Mouse (Mus musculus): Measurements from ENCODE around the gene Rcc1. TPM values are rescaled to one million over a fixed set of nuclear protein-coding genes. Genes with fewer than 3 reads are reported as not detected.
A peak's percentile ranks its signal among the peaks of the same experiment; 100 is the strongest.
"Not testable (repeated sequence)": the region's sequence is repeated elsewhere in the genome, so short reads cannot be mapped to it uniquely, and the experiment has no call there.

Gene Rcc1
- polyA plus RNA-seq, 1 experiment from 2014 or later, result 92.6 TPM

GRCm38 (mm10) chr4:132309140-132309848 is 44.1 kb downstream of the Rcc1 start:
- 1% methylated on average over 15 of the region's 15 CpGs for WGBS

GRCm38 (mm10) chr4:132308437-132309139 is 44.8 kb downstream of the Rcc1 start:
- Histone ChIP-seq H3K4me2 (peak overlapping the region; percentile 69), H3K4me1 (peaks cover 8% of the 10 kb centered on the region), H3K36me3 (peaks cover 30% of the 10 kb centered on the region), H3K27me3 (no peaks in the 10 kb centered on the region), H3K9me3 (no peaks in the 10 kb centered on the region), H3K27ac (peak overlapping the region; percentile 83), H3K9ac (peak overlapping the region; percentile 85), H3K4me3 (peak overlapping the region; percentile 81)
- peak; percentile 87 for ATAC-seq (ENCODE audit: borderline replicate concordance, extremely low read depth, low FRiP score, low TSS enrichment)
- under 1% methylated on average over 41 of the region's 41 CpGs for WGBS

More at GRCm38 (mm10) chr4:132309140-132309848, 44.1 kb downstream of the Rcc1 start:
- Histone ChIP-seq H3K9me3 (no peaks in the 10 kb centered on the region), H3K27ac (peak overlapping the region; percentile 83), H3K4me1 (peaks cover 8% of the 10 kb centered on the region), H3K27me3 (no peaks in the 10 kb centered on the region), H3K4me3 (peak overlapping the region; percentile 81), H3K36me3 (peaks cover 37% of the 10 kb centered on the region), H3K9ac (peak overlapping the region; percentile 85), H3K4me2 (peak overlapping the region; percentile 69)
- ATAC-seq (ENCODE audit: borderline replicate concordance, extremely low read depth, low FRiP score, low TSS enrichment), result no peak

- H3K4me2 ChIP-seq, result no peak overlapping the region
- peaks cover 16% of the 10 kb centered on the region for H3K4me1 ChIP-seq
- no peaks in the 10 kb centered on the region for H3K9me3 ChIP-seq
- H3K9ac ChIP-seq, result no peak overlapping the region
- H3K27ac ChIP-seq, result no peak overlapping the region
- 65% methylated on average over 6 of the region's 6 CpGs for WGBS
- H3K27me3 ChIP-seq, result no peaks in the 10 kb centered on the region
- H3K36me3 ChIP-seq, result peaks cover 15% of the 10 kb centered on the region
- no peak for ATAC-seq (ENCODE audit: borderline replicate concordance, extremely low read depth, low FRiP score, low TSS enrichment)
- H3K4me3 ChIP-seq, result no peak overlapping the region
These were observed 47.4 kb downstream of the Rcc1 start for GRCm38 (mm10) chr4:132306004-132306403.

GRCm38 (mm10) chr4:132305276-132305675 is 48.1 kb downstream of the Rcc1 start:
- no peak overlapping the region for H3K27ac ChIP-seq
- H3K4me2 ChIP-seq, result no peak overlapping the region
- no peak for ATAC-seq (ENCODE audit: borderline replicate concordance, extremely low read depth, low FRiP score, low TSS enrichment)
- WGBS, result 73% methylated on average over 8 of the region's 8 CpGs
- no peaks in the 10 kb centered on the region for H3K9me3 ChIP-seq
- H3K27me3 ChIP-seq, result no peaks in the 10 kb centered on the region
- H3K9ac ChIP-seq, result no peak overlapping the region
- H3K36me3 ChIP-seq, result peaks cover 7% of the 10 kb centered on the region
- H3K4me3 ChIP-seq, result no peak overlapping the region
- H3K4me1 ChIP-seq, result peaks cover 16% of the 10 kb centered on the region

- Histone ChIP-seq H3K4me3 (peak overlapping the region; percentile 46), H3K9ac (peak overlapping the region; percentile 50), H3K4me2 (peak overlapping the region; percentile 63)
- not testable (repeated sequence) for H3K9me3 ChIP-seq; H3K27me3 ChIP-seq; H3K36me3 ChIP-seq; H3K27ac ChIP-seq; H3K4me1 ChIP-seq; ATAC-seq (ENCODE audit: borderline replicate concordance, extremely low read depth, low FRiP score, low TSS enrichment)
- WGBS, result 41% methylated on average over 6 of the region's 6 CpGs
These were observed 49.9 kb downstream of the Rcc1 start for GRCm38 (mm10) chr4:132303484-132303883.

- H3K27ac ChIP-seq, result peak within 1 kb of the TSS; percentile 5; the same call in 1 of the 2 replicates
These were observed 50.4 kb downstream of the Rcc1 start, which contains the start of gene Rab42 for GRCm38 (mm10) chr4:132302939-132303479. TSS of gene Rab42 (minus strand) at chr4:132303385.

GRCm38 (mm10) chr4:132301965-132302938 is 51.2 kb downstream of the Rcc1 start:
- 54% methylated on average over 16 of the region's 16 CpGs for WGBS
- H3K27me3 ChIP-seq, result no peaks in the 10 kb centered on the region
- H3K9me3 ChIP-seq, result no peaks in the 10 kb centered on the region
- H3K4me3 ChIP-seq, result peak overlapping the region; percentile 46
- H3K4me2 ChIP-seq, result peak overlapping the region; percentile 63
- peak; percentile 5; the same call in 1 of the 2 replicates for ATAC-seq (ENCODE audit: borderline replicate concordance, extremely low read depth, low FRiP score, low TSS enrichment)
- 0 out of 2 replicates have a peak overlapping the region, but pooled peaks have one; percentile 5 for H3K27ac ChIP-seq
- H3K36me3 ChIP-seq, result no peaks in the 10 kb centered on the region
- 0 out of 2 replicates have a peak, but pooled peaks cover 8% of the 10 kb centered on the region for H3K4me1 ChIP-seq
- peak overlapping the region; percentile 50 for H3K9ac ChIP-seq

More at GRCm38 (mm10) chr4:132302939-132303479, 50.4 kb downstream of the Rcc1 start, which contains the start of gene Rab42:
- 0 out of 2 replicates have a peak, but pooled peaks cover 8% of the 10 kb centered on the region for H3K4me1 ChIP-seq
- H3K4me3 ChIP-seq, result peak within 1 kb of the TSS; percentile 46
- 2% methylated on average over 31 of the region's 31 CpGs for WGBS
- no peaks in the 10 kb centered on the region for H3K9me3 ChIP-seq
- H3K27me3 ChIP-seq, result no peaks in the 10 kb centered on the region
- H3K4me2 ChIP-seq, result peak within 1 kb of the TSS; percentile 63
- peak within 1 kb of the TSS; percentile 50 for H3K9ac ChIP-seq
- peak; percentile 76 for ATAC-seq (ENCODE audit: borderline replicate concordance, extremely low read depth, low FRiP score, low TSS enrichment)
- H3K36me3 ChIP-seq, result no peaks in the 10 kb centered on the region

GRCm38 (mm10) chr4:132301486-132301885 is 51.9 kb downstream of the Rcc1 start:
- Histone ChIP-seq H3K4me3 (no peak overlapping the region), H3K36me3 (no peaks in the 10 kb centered on the region), H3K9me3 (no peaks in the 10 kb centered on the region), H3K9ac (no peak overlapping the region), H3K27ac (no peak overlapping the region), H3K27me3 (no peaks in the 10 kb centered on the region), H3K4me2 (no peak overlapping the region), H3K4me1 (0 out of 2 replicates have a peak, but pooled peaks cover 8% of the 10 kb centered on the region)
- 72% methylated on average over 6 of the region's 6 CpGs for WGBS
- ATAC-seq (ENCODE audit: borderline replicate concordance, extremely low read depth, low FRiP score, low TSS enrichment), result no peak

- H3K4me2 ChIP-seq, result no peak overlapping the region
- 76% methylated on average over 1 of the region's 1 CpGs for WGBS
- no peak overlapping the region for H3K4me3 ChIP-seq
- no peak overlapping the region for H3K27ac ChIP-seq
- no peak for ATAC-seq (ENCODE audit: borderline replicate concordance, extremely low read depth, low FRiP score, low TSS enrichment)
- no peaks in the 10 kb centered on the region for H3K36me3 ChIP-seq
- H3K4me1 ChIP-seq, result 0 out of 2 replicates have a peak, but pooled peaks cover 8% of the 10 kb centered on the region
- no peaks in the 10 kb centered on the region for H3K27me3 ChIP-seq
- no peak overlapping the region for H3K9ac ChIP-seq
- H3K9me3 ChIP-seq, result no peaks in the 10 kb centered on the region
These were observed 53.6 kb downstream of the Rcc1 start for GRCm38 (mm10) chr4:132299849-132300248.

- Histone ChIP-seq H3K4me1 (no peaks in the 10 kb centered on the region), H3K27me3 (no peaks in the 10 kb centered on the region), H3K4me3 (no peak overlapping the region), H3K9ac (no peak overlapping the region), H3K9me3 (no peaks in the 10 kb centered on the region), H3K36me3 (peaks cover 6% of the 10 kb centered on the region; the same call in 1 of the 2 replicates), H3K4me2 (no peak overlapping the region), H3K27ac (no peak overlapping the region)
- WGBS, result 47% methylated on average over 8 of the region's 8 CpGs
- ATAC-seq (ENCODE audit: borderline replicate concordance, extremely low read depth, low FRiP score, low TSS enrichment), result no peak
These were observed 57.6 kb downstream of the Rcc1 start for GRCm38 (mm10) chr4:132295696-132296390.

Data from lung, embryonic 15.5 days (tissue).